Mouse (Mus musculus) intestine, embryonic 15.5 days (tissue): ENCODE data around the gene Pelo. TPM values are rescaled to one million over a fixed set of nuclear protein-coding genes. Genes with fewer than 3 reads are reported as not detected.

ENCODE experiments used
- ATAC-seq: fragments of 200-750 bp; cut with Nextera tagmentation; 2 replicates; pipeline ENCODE4 v1.8.0; 2017; ENCODE audit warnings: moderate TSS enrichment, moderate library complexity
- H3K27ac ChIP-seq: fragments of 300-500 bp; sonication (generic); 2 replicates; pipeline ENCODE4 v1.5.1; 2015; ENCODE audit warnings: mild to moderate bottlenecking, inconsistent platforms
- H3K27me3 ChIP-seq: fragments of 300-500 bp; sonication (generic); replicated peaks from 2 replicates; pipeline ENCODE4 v1.6.1; 2015; ENCODE audit warnings: inconsistent platforms
- H3K36me3 ChIP-seq: fragments of 300-500 bp; sonication (generic); 2 replicates; pipeline ENCODE4 v1.6.1; 2015; ENCODE audit warnings: inconsistent platforms
- H3K4me1 ChIP-seq: fragments of 300-500 bp; sonication (generic); replicated peaks from 2 replicates; pipeline ENCODE4 v1.6.1; 2015; ENCODE audit warnings: inconsistent platforms
- H3K4me2 ChIP-seq: fragments of 300-500 bp; sonication (generic); replicated peaks from 2 replicates; pipeline ENCODE4 v1.6.1; 2015; ENCODE audit warnings: mild to moderate bottlenecking, inconsistent platforms
- H3K4me3 ChIP-seq: fragments of 300-500 bp; sonication (generic); replicated peaks from 2 replicates; pipeline ENCODE4 v1.5.1; 2015; ENCODE audit warnings: inconsistent platforms
- H3K9ac ChIP-seq: fragments of 300-500 bp; sonication (generic); 2 replicates; pipeline ENCODE4 v1.6.1; 2015; ENCODE audit warnings: inconsistent platforms
- H3K9me3 ChIP-seq: fragments of 300-500 bp; sonication (generic); 2 replicates; pipeline ENCODE4 v1.6.1; 2016; ENCODE audit warnings: inconsistent platforms
- WGBS: fragments of 180-500 bp; shearing (Covaris S2); methylation state at CpG from one replicate; pipeline ENCODE4 v1.1.7; 2015; 5-methylcytosine and 5-hydroxymethylcytosine counted together
- polyA plus RNA-seq: library from polyadenylated mRNA; unstranded; fragments of >200 nt; fragmentation: Nextera tagmentation; extraction: Ambion mirVana; gene quantifications from 2 replicates; pipeline ENCODE4 v1.2.1, GENCODE M21; 2015

Pelo gene
- 4.6 and 6.0 TPM in 2 replicates for polyA plus RNA-seq

DNA sequence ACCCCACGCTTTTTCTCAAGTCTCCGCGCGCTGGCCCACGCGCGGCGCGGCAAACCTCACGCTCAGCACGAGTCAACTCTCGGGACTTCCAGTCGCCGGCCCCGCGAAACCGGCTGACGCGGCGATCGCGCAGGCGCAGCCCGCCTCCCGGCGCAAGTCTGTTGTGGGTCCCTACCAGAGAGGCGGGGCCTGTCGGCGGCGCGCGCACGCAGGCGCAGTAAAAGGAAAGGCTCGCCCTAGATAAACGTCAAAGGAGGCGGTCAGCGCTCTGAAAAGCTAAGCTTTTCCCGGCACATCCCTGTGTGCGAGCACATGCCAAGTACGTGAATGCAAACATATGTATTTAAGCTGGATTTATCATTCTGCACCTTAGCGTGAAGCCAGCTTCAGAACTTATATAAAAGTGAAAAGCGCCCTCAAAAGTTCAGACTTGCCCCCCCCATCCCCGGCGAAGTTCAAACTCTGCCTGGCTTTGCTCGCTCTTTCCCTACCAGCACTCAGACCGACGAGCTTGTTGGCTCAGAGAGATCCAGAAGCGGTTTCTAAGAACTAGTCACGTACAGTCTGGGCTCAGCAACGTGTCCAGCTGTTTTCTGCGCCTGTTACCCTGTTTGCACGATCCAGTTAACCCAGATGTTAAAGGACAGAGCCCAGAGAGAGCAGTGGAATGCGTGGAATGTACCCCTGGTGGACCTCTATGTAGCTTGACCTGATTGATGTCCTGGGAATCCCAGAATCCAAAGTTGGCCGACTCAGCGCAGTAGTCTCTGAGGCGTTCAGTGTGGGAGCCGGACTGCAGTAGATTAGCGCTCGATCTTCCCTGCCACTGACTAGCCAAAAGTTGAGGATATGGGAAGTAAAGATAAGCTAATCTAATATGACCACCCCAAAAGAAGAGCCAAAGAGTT is at the start of gene Pelo:
TSS of gene Pelo (minus strand) at position 118 of the 908 bp plus-strand sequence.
- peak within 1 kb of the TSS; percentile 68 for H3K9ac ChIP-seq
- under 1% methylated on average over 60 of the region's 60 CpGs for WGBS
- peak; percentile 98 for ATAC-seq
- peak within 1 kb of the TSS; percentile 58 for H3K4me3 ChIP-seq
- peaks cover 14% of the 10 kb centered on the region for H3K4me1 ChIP-seq
- H3K9me3 ChIP-seq: no peaks in the 10 kb centered on the region
- no peaks in the 10 kb centered on the region for H3K27me3 ChIP-seq
- H3K27ac ChIP-seq: peak within 1 kb of the TSS; percentile 83
- H3K4me2 ChIP-seq: peak within 1 kb of the TSS; percentile 94
- H3K36me3 ChIP-seq: peaks cover 6% of the 10 kb centered on the region; the same call in 1 of the 2 replicates

DNA sequence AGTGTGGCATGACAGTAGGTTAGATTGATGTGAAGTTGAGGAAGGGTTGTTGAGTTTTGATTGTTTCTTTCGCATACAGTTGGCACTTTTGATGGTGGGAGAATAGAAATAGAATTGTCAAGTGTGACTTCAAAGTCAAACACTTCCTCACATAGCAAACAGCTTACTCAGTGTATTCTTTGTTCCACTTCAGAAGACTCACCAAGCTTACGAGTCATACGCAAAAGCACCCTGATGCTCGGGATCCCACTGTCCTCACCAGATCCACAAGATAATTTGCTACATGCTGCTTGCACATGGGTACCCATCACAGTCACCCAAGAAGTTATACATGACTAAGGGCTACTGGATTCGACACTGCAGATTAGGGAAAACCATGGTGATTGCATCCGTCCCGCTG is 48.5 kb upstream of the Pelo start:
- Histone ChIP-seq H3K4me3 (no peak overlapping the region), H3K4me2 (no peak overlapping the region), H3K36me3 (no peaks in the 10 kb centered on the region), H3K9me3 (no peaks in the 10 kb centered on the region), H3K4me1 (no peaks in the 10 kb centered on the region), H3K27ac (no peak overlapping the region), H3K9ac (no peak overlapping the region), H3K27me3 (no peaks in the 10 kb centered on the region)
- ATAC-seq: no peak
- WGBS: 93% methylated on average over 7 of the region's 7 CpGs

- no peak overlapping the region for H3K27ac ChIP-seq
- no peaks in the 10 kb centered on the region for H3K36me3 ChIP-seq
- H3K9me3 ChIP-seq: no peaks in the 10 kb centered on the region
- no peak overlapping the region for H3K4me3 ChIP-seq
- WGBS: 65% methylated on average over 3 of the region's 3 CpGs
- H3K4me2 ChIP-seq: no peak overlapping the region
- no peaks in the 10 kb centered on the region for H3K27me3 ChIP-seq
- H3K9ac ChIP-seq: no peak overlapping the region
- no peaks in the 10 kb centered on the region for H3K4me1 ChIP-seq
- ATAC-seq: no peak
Observed at GRCm38 (mm10) chr13:115136761-115137160, 46.8 kb upstream of the Pelo start.

DNA sequence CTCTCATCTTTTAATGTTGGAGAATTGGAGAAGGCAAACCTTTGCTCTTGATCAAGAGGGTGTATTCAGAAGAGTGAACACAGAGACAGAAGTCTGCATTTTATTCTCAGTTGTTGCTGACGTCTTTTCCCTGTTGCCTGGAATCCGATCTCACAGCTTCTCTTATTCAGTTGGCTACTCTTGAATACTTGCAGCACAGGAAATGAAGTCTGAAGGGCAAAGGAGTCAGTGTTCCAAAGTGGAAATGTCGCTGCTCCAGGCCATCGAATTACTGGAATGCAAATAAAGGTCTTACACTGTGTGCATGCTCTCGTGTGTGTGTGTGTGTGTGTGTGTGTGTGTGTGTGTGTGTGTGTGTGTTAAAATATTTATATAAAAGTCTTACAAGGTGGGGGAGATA is 42.4 kb upstream of the Pelo start:
- Histone ChIP-seq H3K4me1 (no peaks in the 10 kb centered on the region), H3K4me3 (no peak overlapping the region), H3K9ac (no peak overlapping the region), H3K4me2 (no peak overlapping the region), H3K27me3 (no peaks in the 10 kb centered on the region), H3K9me3 (no peaks in the 10 kb centered on the region), H3K27ac (no peak overlapping the region), H3K36me3 (no peaks in the 10 kb centered on the region)
- ATAC-seq: no peak
- WGBS: 24% methylated on average over 5 of the region's 5 CpGs

DNA sequence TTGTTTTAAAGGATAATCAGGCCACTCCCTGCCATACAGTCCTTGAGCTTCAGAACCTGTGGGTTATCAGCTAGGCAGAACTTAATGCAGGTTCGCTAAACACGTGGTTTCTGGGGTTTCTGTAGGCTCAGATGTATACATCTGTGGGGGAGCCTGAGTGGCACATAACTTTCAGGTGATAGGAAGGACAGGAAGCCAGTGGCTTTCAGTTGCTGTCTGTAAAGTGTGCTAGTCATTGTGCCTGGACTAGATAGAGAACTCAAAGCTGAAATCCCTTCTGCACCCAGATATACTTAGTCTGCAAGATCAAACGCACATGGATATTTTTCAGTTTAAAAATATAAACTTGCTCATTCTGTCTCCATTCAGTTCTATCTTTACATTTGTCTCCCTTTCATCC is 41.4 kb upstream of the Pelo start:
- Histone ChIP-seq H3K4me1 (no peaks in the 10 kb centered on the region), H3K4me2 (no peak overlapping the region), H3K36me3 (no peaks in the 10 kb centered on the region), H3K9ac (no peak overlapping the region), H3K27me3 (no peaks in the 10 kb centered on the region), H3K27ac (no peak overlapping the region), H3K9me3 (no peaks in the 10 kb centered on the region), H3K4me3 (no peak overlapping the region)
- WGBS: 61% methylated on average over 3 of the region's 3 CpGs
- ATAC-seq: no peak

DNA sequence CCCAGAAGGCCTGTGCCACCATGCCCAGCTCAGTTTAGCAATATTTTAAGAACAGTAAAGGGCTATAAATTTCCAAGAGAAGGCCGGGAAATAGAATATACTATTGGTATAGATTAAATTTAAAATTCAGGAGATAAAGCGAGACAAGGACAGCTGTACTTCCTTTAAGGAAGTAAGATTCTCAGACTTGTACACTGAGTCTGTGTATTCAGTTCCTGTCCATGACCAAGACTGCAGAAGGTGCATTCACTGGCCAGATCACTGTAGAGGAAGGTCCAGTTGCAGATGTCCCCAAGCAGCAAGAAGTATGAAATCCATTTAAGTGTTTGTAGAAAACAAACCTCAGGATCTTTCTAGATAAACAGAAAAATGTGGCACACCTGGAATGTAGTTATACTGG is 40.0 kb upstream of the Pelo start:
- no peak overlapping the region for H3K4me2 ChIP-seq
- H3K27ac ChIP-seq: no peak overlapping the region
- no peak overlapping the region for H3K4me3 ChIP-seq
- H3K27me3 ChIP-seq: no peaks in the 10 kb centered on the region
- H3K4me1 ChIP-seq: no peaks in the 10 kb centered on the region
- ATAC-seq: no peak
- no peak overlapping the region for H3K9ac ChIP-seq
- 83% methylated on average over 2 of the region's 2 CpGs for WGBS
- H3K9me3 ChIP-seq: no peaks in the 10 kb centered on the region
- H3K36me3 ChIP-seq: no peaks in the 10 kb centered on the region

DNA sequence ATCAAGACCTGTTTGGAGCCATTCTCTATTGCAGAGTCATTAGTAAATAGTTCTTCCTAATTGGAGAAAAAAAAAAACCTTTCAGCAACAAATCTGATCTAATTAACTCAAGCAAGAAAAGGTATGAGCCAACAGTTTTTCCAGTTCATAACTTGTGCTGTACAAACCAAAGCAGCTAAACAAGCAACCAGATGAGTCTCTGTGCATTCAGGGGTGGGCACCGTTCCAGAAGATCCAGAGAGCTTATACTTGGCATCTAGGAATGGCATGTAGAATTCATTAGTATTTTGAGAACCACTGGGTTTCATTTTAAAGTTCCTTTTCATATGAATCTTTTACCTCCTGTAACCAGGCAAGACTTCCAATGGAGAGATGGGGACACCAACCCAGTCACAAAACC is 37.8 kb upstream of the Pelo start:
- H3K36me3 ChIP-seq: no peaks in the 10 kb centered on the region
- no peaks in the 10 kb centered on the region for H3K9me3 ChIP-seq
- H3K4me2 ChIP-seq: no peak overlapping the region
- H3K9ac ChIP-seq: no peak overlapping the region
- H3K27ac ChIP-seq: no peak overlapping the region
- H3K4me3 ChIP-seq: no peak overlapping the region
- H3K27me3 ChIP-seq: no peaks in the 10 kb centered on the region
- WGBS: 85% methylated on average over 1 of the region's 1 CpGs
- no peaks in the 10 kb centered on the region for H3K4me1 ChIP-seq
- no peak for ATAC-seq

DNA sequence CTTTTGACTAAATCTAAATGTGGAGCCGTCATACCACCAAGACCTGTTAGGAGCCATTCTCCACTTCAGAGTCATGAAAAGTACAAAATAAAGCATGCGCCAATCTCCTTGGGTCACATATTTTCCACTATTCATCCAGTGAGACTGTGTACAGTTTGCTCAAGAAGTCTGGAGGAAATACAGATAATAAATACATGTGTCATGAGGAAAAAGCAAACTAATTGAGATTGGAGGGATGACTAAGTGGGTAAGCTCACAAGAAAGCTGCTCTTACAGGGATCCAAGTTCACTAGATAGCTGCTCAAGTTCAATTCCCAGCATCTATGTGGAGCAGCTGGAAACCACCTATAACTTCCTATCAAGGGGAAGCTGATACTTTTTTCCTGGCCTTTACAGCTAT is 36.5 kb upstream of the Pelo start:
- 95% methylated on average over 2 of the region's 2 CpGs for WGBS
- no peak overlapping the region for H3K27ac ChIP-seq

GRCm38 (mm10) chr13:115125130-115125529 is 35.1 kb upstream of the Pelo start:
- Histone ChIP-seq H3K9me3 (no peaks in the 10 kb centered on the region), H3K4me1 (no peaks in the 10 kb centered on the region), H3K27me3 (no peaks in the 10 kb centered on the region), H3K4me3 (no peak overlapping the region), H3K9ac (no peak overlapping the region), H3K36me3 (no peaks in the 10 kb centered on the region), H3K4me2 (no peak overlapping the region), H3K27ac (no peak overlapping the region)
- 87% methylated on average over 4 of the region's 4 CpGs for WGBS
- no peak for ATAC-seq

More for the DNA sequence above, 36.5 kb upstream of the Pelo start:
- Histone ChIP-seq H3K27me3 (no peaks in the 10 kb centered on the region), H3K36me3 (no peaks in the 10 kb centered on the region), H3K9me3 (no peaks in the 10 kb centered on the region), H3K4me1 (no peaks in the 10 kb centered on the region), H3K9ac (no peak overlapping the region), H3K4me2 (no peak overlapping the region), H3K4me3 (no peak overlapping the region)
- ATAC-seq: no peak

- H3K4me1 ChIP-seq: no peaks in the 10 kb centered on the region
- H3K27me3 ChIP-seq: no peaks in the 10 kb centered on the region
- WGBS: 79% methylated on average over 1 of the region's 1 CpGs
- no peak overlapping the region for H3K4me2 ChIP-seq
- no peaks in the 10 kb centered on the region for H3K36me3 ChIP-seq
- H3K9ac ChIP-seq: no peak overlapping the region
- no peak overlapping the region for H3K27ac ChIP-seq
- ATAC-seq: no peak
- no peaks in the 10 kb centered on the region for H3K9me3 ChIP-seq
- no peak overlapping the region for H3K4me3 ChIP-seq
Observed at GRCm38 (mm10) chr13:115124521-115124920, 34.5 kb upstream of the Pelo start.

GRCm38 (mm10) chr13:115118756-115119155 is 28.8 kb upstream of the Pelo start:
- H3K27ac ChIP-seq: no peak overlapping the region
- no peaks in the 10 kb centered on the region for H3K27me3 ChIP-seq
- H3K9me3 ChIP-seq: no peaks in the 10 kb centered on the region
- H3K36me3 ChIP-seq: no peaks in the 10 kb centered on the region
- no peak for ATAC-seq
- H3K9ac ChIP-seq: no peak overlapping the region
- no peak overlapping the region for H3K4me3 ChIP-seq
- WGBS: 68% methylated on average over 5 of the region's 5 CpGs
- no peak overlapping the region for H3K4me2 ChIP-seq
- no peaks in the 10 kb centered on the region for H3K4me1 ChIP-seq

- H3K9ac ChIP-seq: no peak overlapping the region
Observed at GRCm38 (mm10) chr13:115118195-115118594, 28.2 kb upstream of the Pelo start.

More at GRCm38 (mm10) chr13:115118195-115118594, 28.2 kb upstream of the Pelo start:
- Histone ChIP-seq H3K27ac (no peak overlapping the region), H3K4me3 (no peak overlapping the region), H3K36me3 (no peaks in the 10 kb centered on the region), H3K4me2 (no peak overlapping the region), H3K9me3 (no peaks in the 10 kb centered on the region), H3K27me3 (no peaks in the 10 kb centered on the region), H3K4me1 (no peaks in the 10 kb centered on the region)
- no peak for ATAC-seq
- WGBS: 85% methylated on average over 3 of the region's 3 CpGs
